Mouse (Mus musculus) heart, embryonic 16.5 days (tissue): Measurements from ENCODE around the gene Syt12. TPM values are rescaled to one million over a fixed set of nuclear protein-coding genes. Genes with fewer than 3 reads are reported as not detected.

ENCODE experiments used
- ATAC-seq: fragments of 200-750 bp; cut with Nextera tagmentation; replicated peaks from 2 replicates; pipeline ENCODE4 v1.8.0; 2017; ENCODE audit warnings: moderate number of reproducible peaks; ENCODE audit not compliant: insufficient read depth, low FRiP score; ENCODE audit errors: extremely low read depth
- H3K27ac ChIP-seq: fragments of 300-500 bp; sonication (generic); 2 replicates; pipeline ENCODE4 v1.5.1; 2014; ENCODE audit warnings: mild to moderate bottlenecking, low read length, control low read depth, moderate library complexity
- H3K27me3 ChIP-seq: fragments of 300-500 bp; sonication (generic); 2 replicates; pipeline ENCODE4 v1.6.1; 2014; ENCODE audit warnings: low read length, mixed read lengths; ENCODE audit not compliant: control insufficient read depth, insufficient read depth
- H3K36me3 ChIP-seq: fragments of 300-500 bp; sonication (generic); 2 replicates; pipeline ENCODE4 v1.6.1; 2014; ENCODE audit not compliant: control insufficient read depth, insufficient read depth
- H3K4me1 ChIP-seq: fragments of 300-500 bp; sonication (generic); 2 replicates; pipeline ENCODE4 v1.6.1; 2014; ENCODE audit warnings: low read length, mixed read lengths; ENCODE audit not compliant: control insufficient read depth, insufficient read depth
- H3K4me2 ChIP-seq: fragments of 300-500 bp; sonication (generic); 2 replicates; pipeline ENCODE4 v1.6.1; 2014; ENCODE audit warnings: low read depth, mild to moderate bottlenecking, control low read depth, low read length
- H3K4me3 ChIP-seq: fragments of 300-500 bp; sonication (generic); 2 replicates; pipeline ENCODE4 v1.5.1; 2014; ENCODE audit warnings: mild to moderate bottlenecking, control low read depth, low read length
- H3K9ac ChIP-seq: fragments of 300-500 bp; sonication (generic); 2 replicates; pipeline ENCODE4 v1.6.1; 2014; ENCODE audit warnings: low read length, control low read depth
- H3K9me3 ChIP-seq: fragments of 300-500 bp; sonication (generic); replicated peaks from 2 replicates; pipeline ENCODE4 v1.6.1; 2016; ENCODE audit warnings: low read length; ENCODE audit not compliant: control insufficient read depth
- WGBS: fragments of 180-500 bp; shearing (Covaris S2); extraction: QIAGEN DNeasy Blood & Tissue Kit; methylation state at CpG from one replicate; pipeline ENCODE4 v1.1.7; 2014; 5-methylcytosine and 5-hydroxymethylcytosine counted together
- polyA plus RNA-seq: library from polyadenylated mRNA; unstranded; fragments of >200 nt; fragmentation: Nextera tagmentation; extraction: Ambion mirVana; gene quantifications from 2 replicates; pipeline ENCODE4 v1.2.1, GENCODE M21; 2015

Syt12 gene
- polyA plus RNA-seq, 1 experiment from 2014 or later, result 1.1 TPM

- H3K27ac ChIP-seq, result no peak overlapping the region
- peaks cover 7% of the 10 kb centered on the region for H3K4me1 ChIP-seq
- H3K36me3 ChIP-seq, result no peaks in the 10 kb centered on the region
- H3K4me2 ChIP-seq, result no peak overlapping the region
- no peak overlapping the region for H3K9ac ChIP-seq
- no peaks in the 10 kb centered on the region for H3K9me3 ChIP-seq
- no peak for ATAC-seq
- 57% methylated on average over 3 of the region's 3 CpGs for WGBS
- H3K27me3 ChIP-seq, result 0 out of 2 replicates have a peak, but pooled peaks cover 3% of the 10 kb centered on the region
- H3K4me3 ChIP-seq, result no peak overlapping the region
Measured at GRCm38 (mm10) chr19:4507746-4508145, 30.5 kb upstream of the Syt12 start.

- Histone ChIP-seq H3K4me3 (no peak overlapping the region), H3K27me3 (no peaks in the 10 kb centered on the region), H3K9me3 (no peaks in the 10 kb centered on the region), H3K27ac (no peak overlapping the region), H3K36me3 (no peaks in the 10 kb centered on the region), H3K9ac (no peak overlapping the region), H3K4me2 (no peak overlapping the region), H3K4me1 (0 out of 2 replicates have a peak, but pooled peaks cover 2% of the 10 kb centered on the region)
- no peak for ATAC-seq
- 92% methylated on average over 1 of the region's 1 CpGs for WGBS
Measured at GRCm38 (mm10) chr19:4504830-4505229, 27.6 kb upstream of the Syt12 start.

GRCm38 (mm10) chr19:4502701-4503100 is 25.5 kb upstream of the Syt12 start:
- ATAC-seq, result no peak
- Histone ChIP-seq H3K27ac (no peak overlapping the region), H3K4me2 (no peak overlapping the region), H3K9ac (no peak overlapping the region), H3K9me3 (no peaks in the 10 kb centered on the region), H3K4me1 (no peaks in the 10 kb centered on the region), H3K36me3 (no peaks in the 10 kb centered on the region), H3K27me3 (no peaks in the 10 kb centered on the region), H3K4me3 (no peak overlapping the region)
- WGBS, result 31% methylated on average over 2 of the region's 2 CpGs

- no peaks in the 10 kb centered on the region for H3K36me3 ChIP-seq
- WGBS, result 64% methylated on average over 16 of the region's 16 CpGs
- H3K4me2 ChIP-seq, result no peak within 1 kb of the TSS
- H3K4me1 ChIP-seq, result no peaks in the 10 kb centered on the region
- H3K27ac ChIP-seq, result no peak within 1 kb of the TSS
- no peaks in the 10 kb centered on the region; the same call in 1 of the 2 replicates for H3K27me3 ChIP-seq
- H3K9me3 ChIP-seq, result no peaks in the 10 kb centered on the region
- H3K9ac ChIP-seq, result no peak within 1 kb of the TSS
- no peak within 1 kb of the TSS for H3K4me3 ChIP-seq
- no peak for ATAC-seq
Measured at GRCm38 (mm10) chr19:4498062-4498933, 21.1 kb upstream of the Syt12 start, which contains the start of gene 2010003K11Rik. TSS of gene 2010003K11Rik (minus strand) at chr19:4498583.

- ATAC-seq, result peak; percentile 32; the same call in 1 of the 2 replicates
- no peaks in the 10 kb centered on the region; the same call in 1 of the 2 replicates for H3K27me3 ChIP-seq
- H3K4me1 ChIP-seq, result no peaks in the 10 kb centered on the region
- H3K9ac ChIP-seq, result no peak overlapping the region
- H3K36me3 ChIP-seq, result no peaks in the 10 kb centered on the region
- H3K4me2 ChIP-seq, result no peak overlapping the region
- H3K9me3 ChIP-seq, result no peaks in the 10 kb centered on the region
- H3K27ac ChIP-seq, result no peak overlapping the region
- 6% methylated on average over 4 of the region's 4 CpGs for WGBS
- H3K4me3 ChIP-seq, result no peak overlapping the region
Measured at GRCm38 (mm10) chr19:4497263-4497973, 20.2 kb upstream of the Syt12 start.

GRCm38 (mm10) chr19:4496535-4497262 is 19.5 kb upstream of the Syt12 start:
- Histone ChIP-seq H3K36me3 (no peaks in the 10 kb centered on the region), H3K4me2 (no peak overlapping the region), H3K9ac (no peak overlapping the region), H3K27ac (no peak overlapping the region), H3K27me3 (no peaks in the 10 kb centered on the region; the same call in 1 of the 2 replicates), H3K4me1 (no peaks in the 10 kb centered on the region), H3K4me3 (no peak overlapping the region), H3K9me3 (no peaks in the 10 kb centered on the region)
- no peak; the same call in 1 of the 2 replicates for ATAC-seq
- 89% methylated on average over 3 of the region's 3 CpGs for WGBS

GRCm38 (mm10) chr19:4495814-4496213 is 18.6 kb upstream of the Syt12 start:
- Histone ChIP-seq H3K27me3 (no peaks in the 10 kb centered on the region; the same call in 1 of the 2 replicates), H3K4me1 (no peaks in the 10 kb centered on the region), H3K9ac (no peak overlapping the region), H3K36me3 (no peaks in the 10 kb centered on the region), H3K4me3 (no peak overlapping the region), H3K9me3 (no peaks in the 10 kb centered on the region), H3K4me2 (no peak overlapping the region), H3K27ac (no peak overlapping the region)
- ATAC-seq, result no peak
- 81% methylated on average over 5 of the region's 5 CpGs for WGBS

- no peak overlapping the region for H3K4me2 ChIP-seq
- no peaks in the 10 kb centered on the region; the same call in 1 of the 2 replicates for H3K27me3 ChIP-seq
- ATAC-seq, result no peak
- no peaks in the 10 kb centered on the region for H3K36me3 ChIP-seq
- 59% methylated on average over 7 of the region's 7 CpGs for WGBS
- H3K9ac ChIP-seq, result no peak overlapping the region
- no peak overlapping the region for H3K27ac ChIP-seq
- H3K9me3 ChIP-seq, result no peaks in the 10 kb centered on the region
- no peaks in the 10 kb centered on the region for H3K4me1 ChIP-seq
- no peak overlapping the region for H3K4me3 ChIP-seq
Measured at GRCm38 (mm10) chr19:4494707-4495106, 17.5 kb upstream of the Syt12 start.
